Mouse (Mus musculus) central nervous system, embryonic 18 days (tissue): ENCODE data around the gene Slc12a7. TPM values are rescaled to one million over a fixed set of nuclear protein-coding genes. Genes with fewer than 3 reads are reported as not detected.

Source experiments
- polyA plus RNA-seq: library from polyadenylated mRNA; depleted of rRNA; stranded (reverse); fragments of >200 nt; gene quantifications from 2 replicates; pipeline ENCODE4 v1.2.3, GENCODE M21; 2012; rRNA removed

Gene Slc12a7
- polyA plus RNA-seq: 11.9 and 13.4 TPM in 2 replicates

DNA sequence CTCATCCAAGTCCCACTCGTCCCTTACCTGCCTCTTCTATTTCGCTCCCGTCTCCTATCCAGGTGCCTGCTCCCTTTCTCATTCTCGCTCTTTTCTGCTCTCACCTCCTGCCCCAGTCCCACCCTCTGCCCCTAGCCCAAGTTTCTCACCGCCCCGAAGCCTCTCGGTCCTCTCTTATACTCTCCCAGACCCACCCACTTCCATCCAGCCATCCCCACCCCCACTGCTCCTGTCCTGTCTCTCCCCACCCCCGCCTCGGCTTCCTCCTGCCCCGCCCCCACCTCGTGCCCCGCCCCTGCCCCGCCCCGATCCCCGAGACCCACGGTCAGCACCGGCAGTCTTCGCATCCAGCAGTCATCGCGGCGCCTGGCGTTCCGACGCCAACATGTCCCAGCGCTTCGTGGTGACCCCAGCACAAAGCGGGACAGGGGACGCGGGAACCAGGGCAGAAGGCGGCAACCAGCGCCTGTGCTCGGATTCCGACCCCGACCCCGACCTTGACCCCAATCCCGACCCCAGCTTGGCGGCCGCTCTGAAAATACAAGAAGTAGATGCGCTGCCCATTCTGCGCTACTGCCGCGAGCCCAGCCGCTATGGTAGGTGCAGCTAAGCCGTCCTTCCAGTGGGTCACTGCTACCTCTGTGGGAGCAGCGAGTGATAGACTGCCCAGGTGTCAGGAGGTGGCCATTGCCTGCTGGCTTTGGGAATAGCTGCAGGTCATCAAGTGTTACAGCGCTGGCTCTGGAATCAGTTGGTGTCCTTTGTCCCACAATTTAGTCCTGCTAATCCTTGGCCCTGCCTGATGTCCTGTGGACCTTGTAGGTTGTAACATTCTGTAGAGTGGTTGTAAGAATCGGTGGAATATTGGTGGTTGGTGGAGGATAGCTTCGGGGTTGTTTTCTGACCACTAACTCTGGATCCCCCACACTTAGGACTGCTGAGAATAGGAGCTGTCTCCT is at the start of gene Slc12a7:
TSS of gene Slc12a7 (plus strand) at position 353 of the 959 bp plus-strand sequence.

DNA sequence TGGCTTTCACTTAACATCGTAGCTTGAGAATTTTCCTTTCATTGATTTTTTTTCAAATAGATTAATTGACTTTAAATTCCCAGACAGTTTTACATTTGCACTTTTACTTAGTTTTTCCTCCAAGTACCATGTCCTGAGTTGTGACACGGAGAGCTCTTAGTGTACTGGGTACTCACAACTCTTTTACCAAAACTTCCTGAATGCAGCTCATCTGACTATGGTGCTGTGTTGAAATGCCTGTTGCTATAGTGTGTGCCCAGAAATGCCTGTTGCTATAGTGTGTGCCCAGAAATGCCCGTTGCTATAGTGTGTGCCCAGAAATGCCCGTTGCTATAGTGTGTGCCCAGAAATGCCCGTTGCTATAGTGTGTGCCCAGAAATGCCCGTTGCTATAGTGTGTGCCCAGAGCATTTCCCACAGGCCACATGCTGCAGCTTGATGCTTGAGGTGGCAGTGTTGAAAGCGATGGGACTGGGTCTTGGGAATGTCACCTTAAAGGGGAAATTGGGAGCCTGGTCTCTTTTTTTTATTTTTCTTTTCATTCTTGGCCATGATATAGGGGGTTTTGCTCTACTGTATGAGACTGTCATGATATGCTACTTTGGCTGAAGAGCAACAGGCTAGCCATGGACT is 28.1 kb upstream of the Slc12a7 start, which contains the start of gene Slc6a19:
TSS of gene Slc6a19 (minus strand) at position 172 of the 632 bp plus-strand sequence.

DNA sequence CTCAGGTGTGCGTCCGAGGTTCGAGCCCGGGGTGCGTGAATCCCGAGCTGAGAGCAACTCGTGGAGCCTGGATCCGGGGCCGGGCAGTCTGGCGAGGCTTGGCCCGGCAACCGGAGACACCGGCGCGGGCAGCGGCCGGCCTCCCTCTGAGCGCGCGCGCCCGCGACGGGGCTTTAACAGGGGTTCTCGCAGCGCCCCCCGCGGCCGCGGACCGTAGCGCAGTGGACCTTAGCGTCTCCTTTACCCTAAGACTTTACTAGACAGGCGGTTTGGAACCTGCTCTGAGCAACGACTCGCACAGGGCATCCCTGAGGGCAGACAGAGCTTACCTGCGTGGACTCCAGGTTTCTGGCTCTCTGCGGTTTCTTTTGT is 114.6 kb downstream of the Slc12a7 start, which contains the start of gene Nkd2:
TSS of gene Nkd2 (minus strand) at position 167 of the 372 bp plus-strand sequence.

Other genes starting within 250 kb of the Slc12a7 start
- 3.5 and 3.7 TPM in 2 replicates for gene Slc6a3, start 196.3 kb upstream of the Slc12a7 start, polyA plus RNA-seq
- gene Clptm1l, start 129.1 kb upstream of the Slc12a7 start, polyA plus RNA-seq: 137 and 138 TPM in 2 replicates
- 14.6 and 14.8 TPM in 2 replicates for gene Tert, start 106.2 kb upstream of the Slc12a7 start, polyA plus RNA-seq
- gene Slc6a18, start 55.1 kb upstream of the Slc12a7 start, polyA plus RNA-seq: not detected in 2 replicates
- 0.22 and 0.48 TPM in 2 replicates for gene Slc6a19, start 28.2 kb upstream of the Slc12a7 start, polyA plus RNA-seq
- gene Nkd2, start 114.5 kb downstream of the Slc12a7 start, polyA plus RNA-seq: 23.4 and 25.7 TPM in 2 replicates
- gene Trip13, start 204.7 kb downstream of the Slc12a7 start, polyA plus RNA-seq: 7.1 and 8.0 TPM in 2 replicates
- gene Brd9, start 204.7 kb downstream of the Slc12a7 start, polyA plus RNA-seq: 150 and 154 TPM in 2 replicates
- gene Zdhhc11, start 230.8 kb downstream of the Slc12a7 start, polyA plus RNA-seq: not detected in 2 replicates